Mouse (Mus musculus) 3T3-L1 (cell line): ENCODE data around the gene Mindy4.

ENCODE experiments used
- DNase-seq: peaks from one replicate; pipeline ENCODE4 v3.0.0-alpha.2; 2015; ENCODE audit warnings: low read depth, low spot score

Mindy4 gene

DNA sequence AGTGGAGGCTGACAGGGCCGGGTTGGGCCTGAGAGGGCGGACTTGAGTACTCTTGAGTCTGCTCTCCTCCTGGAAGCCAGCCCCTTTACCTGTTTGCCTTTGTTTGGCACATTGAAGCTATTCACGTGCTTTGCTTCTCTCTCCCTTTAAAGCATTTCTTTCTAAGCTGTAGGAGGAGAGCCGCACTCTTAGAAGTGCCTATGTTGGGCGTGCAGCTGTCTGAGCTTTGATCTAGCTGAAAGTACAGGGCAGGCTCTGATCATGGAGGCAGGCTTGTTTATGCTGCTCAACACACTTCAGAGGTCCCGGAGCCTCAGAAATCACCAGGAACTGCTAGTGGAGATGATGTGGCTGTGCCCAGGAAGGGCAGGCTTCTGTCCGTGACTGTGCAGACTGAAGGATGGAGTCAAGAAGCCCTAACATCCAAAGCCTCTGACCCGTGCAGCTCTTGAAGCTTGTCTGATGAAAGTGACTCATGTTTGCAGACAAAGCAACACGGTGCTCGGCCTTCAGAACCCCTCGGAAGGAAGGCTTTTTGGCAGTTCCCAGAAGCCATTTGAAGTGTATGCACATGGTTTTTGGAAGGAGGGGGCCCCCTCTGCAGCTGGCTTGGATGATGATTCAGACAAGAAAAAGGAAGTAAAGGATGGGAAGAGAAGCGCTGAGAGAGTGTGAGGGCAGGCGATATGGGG lies 53.5 kb downstream of the Mindy4 start:
- no peak for DNase-seq

DNA sequence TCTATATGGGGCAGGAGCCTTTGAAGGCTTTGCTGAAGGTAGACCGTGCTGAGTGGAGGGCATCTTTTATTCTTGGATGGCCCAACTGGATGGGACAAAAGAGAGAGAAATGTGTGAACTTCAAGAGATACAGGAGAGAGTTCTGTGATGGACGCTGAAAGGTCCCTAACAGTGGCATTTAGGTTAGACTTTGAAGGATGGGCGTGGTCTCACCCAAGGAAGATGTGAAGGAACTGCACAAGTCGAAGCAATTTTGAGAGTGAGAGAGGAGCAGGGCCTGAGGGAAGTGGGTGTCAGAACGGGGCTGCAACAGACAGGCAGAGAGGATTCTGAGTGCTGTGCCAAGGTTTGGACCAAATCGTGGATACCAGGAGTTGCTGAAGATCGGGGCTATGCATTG lies 54.1 kb downstream of the Mindy4 start:
- DNase-seq = no peak

DNA sequence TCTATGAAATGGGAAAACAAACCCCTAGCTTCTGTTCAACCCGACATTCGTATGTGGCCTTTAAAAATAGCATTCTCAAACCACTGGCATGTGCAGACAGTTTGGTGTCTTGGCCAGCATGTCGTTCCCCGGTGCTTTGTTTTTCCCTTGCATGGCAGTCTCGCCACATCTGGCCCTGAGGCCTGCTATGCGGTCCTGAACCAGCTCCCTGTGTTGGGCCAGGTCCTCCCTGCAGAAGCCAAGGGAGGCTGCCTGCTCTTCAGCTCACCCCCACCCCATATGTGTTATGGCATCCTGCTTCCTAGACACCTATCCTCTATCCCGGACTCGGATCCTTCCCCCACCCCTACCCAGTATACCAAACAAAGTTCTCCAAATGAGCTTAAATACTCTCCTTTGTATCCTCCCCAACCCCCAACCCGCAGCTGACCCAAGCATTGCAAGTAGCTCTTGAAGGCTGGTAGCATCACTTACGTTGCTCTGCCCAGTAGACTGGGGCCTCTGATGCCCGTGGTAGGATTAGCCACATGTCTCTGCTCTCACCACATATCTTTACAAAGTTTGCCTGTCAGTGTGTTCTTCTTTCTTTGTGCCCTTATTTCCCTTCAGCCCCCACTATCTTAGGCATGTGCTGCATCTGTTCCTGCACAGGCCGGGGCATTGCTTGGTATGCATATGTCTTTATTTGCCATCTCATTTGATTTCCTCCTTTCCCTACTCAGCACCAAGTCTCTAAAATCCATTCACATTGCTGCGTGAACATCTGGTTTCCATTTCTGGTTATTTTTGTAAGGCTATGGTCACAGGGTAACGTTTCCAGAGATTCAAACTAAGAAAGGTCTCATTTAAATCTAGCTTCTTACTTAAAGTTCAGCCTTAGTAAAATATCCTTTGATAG lies 55.5 kb downstream of the Mindy4 start:
- DNase-seq = peak; percentile 68

DNA sequence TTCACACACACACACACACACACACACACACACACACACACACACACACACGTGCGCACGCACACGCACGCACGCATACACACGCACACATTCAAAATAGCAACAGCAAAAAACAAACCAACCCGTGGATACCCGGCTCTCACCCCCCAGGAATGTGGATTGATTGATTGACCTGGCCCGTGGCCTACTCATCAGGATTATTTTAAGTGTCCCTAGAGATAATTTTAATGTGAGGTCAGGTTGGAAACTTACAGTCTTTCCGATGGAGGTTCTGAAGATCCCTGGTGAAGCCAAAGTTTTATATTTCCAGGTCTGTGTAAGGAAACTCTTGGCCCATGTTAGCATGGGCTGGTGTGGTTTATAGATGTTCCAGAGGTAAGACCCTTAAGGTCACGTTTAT lies 59.0 kb downstream of the Mindy4 start:
- DNase-seq = no peak

DNA sequence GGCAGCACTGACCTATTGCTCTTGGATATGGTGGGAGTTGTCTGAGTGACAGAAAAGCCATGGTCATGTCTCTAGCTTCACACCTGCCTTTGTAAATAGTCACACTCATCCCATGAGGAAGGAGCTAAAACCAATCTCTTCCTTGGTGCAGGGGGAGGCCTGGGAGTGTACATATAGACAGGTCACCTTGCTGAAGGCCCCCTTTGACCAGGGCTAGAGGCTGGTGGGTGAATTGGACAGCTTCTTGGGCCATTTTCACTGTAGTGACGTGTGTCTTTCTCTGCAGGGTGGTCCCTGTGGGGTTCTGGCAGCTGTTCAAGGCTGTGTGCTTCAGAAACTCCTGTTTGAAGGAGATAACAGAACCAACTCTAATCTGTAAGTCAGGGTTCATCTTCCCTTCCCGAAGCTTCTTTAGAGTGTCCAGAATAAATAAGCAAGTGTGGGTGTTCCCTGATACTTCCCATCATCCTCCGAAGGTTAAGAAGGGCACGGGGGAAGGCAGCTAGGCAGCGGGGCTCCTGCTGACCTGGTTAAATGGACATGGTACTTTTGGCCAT lies 60.4 kb downstream of the Mindy4 start:
- DNase-seq = no peak

DNA sequence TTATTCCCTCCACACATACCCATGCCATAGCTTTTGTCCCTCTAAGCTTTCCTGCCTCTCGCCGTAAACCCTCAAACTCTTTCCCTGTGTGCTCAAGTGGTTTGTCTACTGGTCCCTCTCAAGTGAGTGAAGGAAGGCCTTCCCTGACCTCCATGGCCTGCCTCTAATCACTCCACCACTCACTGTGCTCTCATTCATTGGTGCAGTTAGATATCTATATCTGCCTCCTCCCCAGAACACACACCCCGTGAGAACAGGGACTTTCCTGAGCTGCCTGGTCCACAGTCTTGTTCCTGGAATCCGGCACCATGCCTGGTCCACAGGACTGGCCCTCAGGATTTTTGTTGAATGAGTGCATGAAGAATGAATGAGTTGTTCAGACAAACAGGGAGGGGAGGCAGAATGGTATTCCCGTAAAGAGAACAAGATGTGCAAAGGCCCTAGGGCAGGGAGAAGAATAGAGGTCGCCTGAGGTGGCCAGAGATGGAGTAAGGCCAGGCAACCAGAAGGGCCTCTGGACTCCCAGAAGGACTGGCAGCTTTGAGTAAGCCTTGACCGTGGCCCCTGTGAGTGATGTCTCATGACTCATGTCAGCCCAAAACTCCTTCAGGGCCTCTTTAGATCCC lies 61.7 kb downstream of the Mindy4 start:
- peak; percentile 98 for DNase-seq

DNA sequence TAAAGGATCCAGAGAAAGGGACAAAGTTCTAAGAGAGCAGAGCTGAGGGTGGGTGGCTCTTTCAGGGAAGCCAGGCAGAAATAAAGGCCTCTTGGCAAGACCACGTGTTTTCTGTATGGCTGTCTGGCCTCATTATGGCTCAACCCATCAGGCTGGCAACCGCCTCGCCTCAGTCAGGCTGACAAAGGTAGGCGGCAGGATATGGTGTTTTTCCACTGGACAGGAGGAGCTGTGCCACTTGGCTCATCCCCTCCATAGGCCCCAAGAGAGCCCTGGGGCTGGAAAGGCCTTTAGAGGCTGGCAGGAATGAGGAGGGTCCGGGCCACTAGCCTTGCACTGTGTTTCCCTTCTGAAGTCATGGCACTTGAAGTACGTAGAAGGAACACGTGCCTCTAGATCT lies 69.8 kb downstream of the Mindy4 start:
- no peak for DNase-seq

DNA sequence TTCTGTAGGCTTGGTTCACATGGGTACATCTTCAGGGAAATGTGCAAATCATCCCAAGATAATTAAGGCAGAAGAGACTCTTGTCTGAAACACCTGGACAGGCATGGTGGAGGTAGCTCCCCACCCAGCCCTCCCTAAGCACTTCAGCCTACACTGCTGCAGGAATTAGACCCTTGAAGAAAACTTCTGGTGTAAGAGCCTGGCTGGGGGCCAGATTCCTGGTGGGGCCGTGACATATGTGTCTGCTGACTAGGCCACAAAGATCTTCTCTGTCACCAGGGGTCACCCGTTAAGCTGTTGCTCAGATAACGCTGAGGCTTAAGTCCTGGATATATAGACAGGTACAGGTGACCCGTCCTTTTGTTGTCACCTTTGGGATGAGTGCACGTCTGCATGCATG lies 70.3 kb downstream of the Mindy4 start:
- no peak for DNase-seq

DNA sequence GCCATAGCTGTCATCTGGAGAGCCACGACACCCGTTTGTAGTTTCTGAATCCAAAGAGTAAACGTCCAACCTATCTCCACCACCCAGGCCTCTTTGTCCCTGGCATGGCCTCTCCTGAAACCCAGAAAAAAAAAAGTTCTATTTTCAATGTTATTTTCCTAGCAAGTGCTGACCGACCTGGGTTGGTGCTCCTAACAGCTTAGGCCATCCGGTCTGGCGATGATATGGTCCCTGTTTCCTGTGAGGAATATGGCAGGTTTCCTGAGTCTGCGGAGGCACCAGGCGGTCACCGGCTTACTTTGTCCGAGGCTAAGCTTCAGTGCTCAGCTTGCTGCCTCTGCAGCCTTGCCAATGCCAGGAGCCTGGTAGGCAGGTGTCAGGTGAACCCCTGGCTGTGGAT lies 71.8 kb downstream of the Mindy4 start:
- DNase-seq = no peak

DNA sequence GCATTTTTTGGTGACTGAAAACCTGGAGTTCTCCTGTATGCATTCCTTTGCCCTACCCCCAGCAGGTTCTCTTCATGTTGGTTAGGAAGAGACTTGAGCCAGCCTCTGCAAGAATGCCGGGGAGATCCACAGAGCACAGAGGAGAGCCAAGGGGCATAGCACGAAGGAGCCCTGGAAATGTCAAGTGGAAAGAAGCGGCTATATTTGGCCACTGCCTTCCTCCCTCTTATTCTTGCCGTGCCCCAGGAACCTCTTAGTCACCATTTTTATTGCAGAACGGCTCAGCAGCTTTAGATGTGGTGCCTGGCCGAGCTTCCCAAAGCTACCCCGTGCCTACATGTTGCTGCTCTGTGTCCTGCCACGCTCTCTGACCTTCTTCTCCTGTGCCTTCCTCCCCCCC lies 72.6 kb downstream of the Mindy4 start:
- no peak for DNase-seq

DNA sequence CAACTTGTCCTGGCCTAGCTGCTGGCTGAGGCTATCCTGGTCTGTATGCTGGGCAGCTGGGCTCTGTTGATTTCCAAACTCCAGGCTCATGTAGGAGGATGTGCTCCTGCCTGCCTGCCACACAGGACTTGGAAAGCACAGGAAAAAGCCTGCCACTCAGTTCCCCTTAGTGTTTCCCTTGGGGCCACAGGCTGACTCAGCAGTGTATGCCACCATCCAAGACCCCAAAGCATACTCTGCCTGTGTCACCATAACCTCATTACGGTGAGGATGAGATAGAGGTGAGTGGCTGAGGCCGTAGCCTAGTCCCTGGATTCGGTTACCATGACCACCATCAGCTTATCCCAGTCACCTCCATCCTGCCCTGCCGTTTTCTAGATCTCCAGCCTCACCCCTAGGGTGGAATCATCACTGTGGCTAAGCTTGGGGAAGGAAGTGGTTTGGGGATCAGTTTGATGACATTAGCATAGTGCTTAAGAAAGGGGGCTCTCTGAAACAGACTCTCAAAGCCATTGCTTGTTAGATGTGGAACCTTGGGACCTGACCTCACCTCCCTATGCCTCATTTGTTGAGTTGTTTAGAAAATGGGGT lies 73.6 kb downstream of the Mindy4 start:
- peak; percentile 50 for DNase-seq

DNA sequence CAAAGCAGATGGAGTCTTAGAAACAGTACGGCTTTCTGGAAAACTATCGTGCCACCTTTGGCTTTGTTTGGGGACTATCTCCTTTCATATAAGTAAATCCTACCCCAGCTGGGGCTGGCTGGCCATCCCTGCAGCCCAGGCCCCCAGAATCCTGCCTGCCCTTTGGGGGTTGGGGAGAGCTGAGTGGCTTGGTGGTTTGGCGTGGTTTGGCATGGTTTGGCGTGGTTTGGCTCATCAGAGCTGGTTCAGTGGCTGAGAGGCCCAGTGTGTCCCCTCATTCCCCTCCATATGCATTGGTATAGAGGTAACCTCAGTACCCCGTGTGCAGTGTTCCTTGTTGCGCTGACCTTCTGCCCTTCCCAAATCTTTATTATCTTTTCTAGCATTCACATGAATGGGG lies 74.9 kb downstream of the Mindy4 start:
- DNase-seq = peak; percentile 67

DNA sequence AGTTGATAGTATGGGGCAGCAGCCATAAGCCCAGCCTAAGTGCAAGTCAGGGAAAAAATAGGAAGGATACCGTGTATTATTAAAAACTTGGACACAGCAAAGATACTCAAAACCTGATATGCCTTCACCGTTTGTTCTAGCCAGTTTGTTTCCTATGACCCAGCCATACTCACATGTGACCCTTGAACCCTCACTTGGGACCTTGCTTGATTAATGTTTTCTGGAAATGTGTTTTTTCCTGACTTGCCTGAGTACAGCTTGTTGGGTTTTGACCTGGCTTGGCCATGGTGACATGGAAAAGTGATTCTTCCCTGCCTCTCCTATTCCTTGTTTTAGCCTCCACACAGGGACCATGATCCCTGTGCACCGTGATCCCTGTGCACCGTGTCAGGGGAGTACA lies 75.3 kb downstream of the Mindy4 start:
- no peak for DNase-seq

DNA sequence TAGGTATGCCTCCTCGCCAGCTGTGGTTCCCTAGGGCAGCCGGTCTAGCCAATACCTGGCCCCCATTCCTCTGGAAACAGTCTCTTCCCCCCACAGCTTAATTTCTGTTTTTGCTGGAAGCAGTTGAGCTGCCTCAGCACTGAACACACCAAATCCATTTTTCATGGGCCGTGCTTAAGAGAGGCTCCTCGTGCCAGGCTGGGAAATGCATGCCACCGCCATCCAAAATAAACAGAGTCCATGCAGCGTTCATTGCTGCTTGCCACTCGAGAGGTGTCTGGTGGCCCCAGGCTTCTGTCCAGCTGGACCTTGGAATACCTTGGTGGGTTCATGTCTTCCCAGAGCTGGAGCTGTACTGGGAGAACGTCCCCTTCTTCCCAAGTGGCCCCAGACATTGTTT lies 77.8 kb downstream of the Mindy4 start:
- DNase-seq = no peak

DNA sequence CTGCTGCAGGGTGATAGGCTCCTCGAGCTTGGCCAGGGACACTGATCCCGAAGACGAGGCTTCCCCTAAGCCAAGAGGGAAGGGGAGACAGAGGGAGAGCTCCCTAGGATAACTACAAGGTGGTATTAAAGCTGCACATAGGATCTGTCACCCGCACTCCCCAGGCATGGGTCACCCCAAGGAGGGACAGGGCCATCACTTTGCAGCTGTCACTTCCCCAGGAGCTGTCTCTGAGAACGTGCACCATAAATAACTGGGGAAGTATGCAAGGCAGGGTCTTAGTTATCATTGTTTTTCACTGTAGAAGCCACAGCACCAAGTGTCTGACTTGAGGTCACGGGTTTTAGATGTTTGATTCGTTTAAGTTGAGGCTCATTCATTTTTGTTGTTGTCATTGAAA lies 78.5 kb downstream of the Mindy4 start:
- no peak for DNase-seq

DNA sequence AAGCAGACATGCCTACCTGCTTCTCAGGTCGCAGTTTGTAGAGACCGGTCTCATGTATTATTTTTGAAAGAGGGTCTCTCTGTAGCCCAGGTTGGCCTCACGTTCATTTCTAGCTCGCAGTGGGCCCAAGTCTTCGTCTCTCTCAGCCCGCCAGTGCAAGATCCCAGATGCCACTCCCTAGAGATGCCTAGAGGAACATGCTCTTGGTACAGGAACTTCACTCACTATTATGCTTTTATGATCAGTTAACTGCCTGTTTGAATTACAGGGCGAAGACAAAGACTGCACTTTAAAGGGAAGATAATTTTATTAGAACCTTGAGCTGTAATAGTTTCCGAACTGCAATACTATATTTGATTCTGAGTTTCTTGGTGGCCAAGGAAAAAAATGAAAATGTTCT lies 79.2 kb downstream of the Mindy4 start:
- no peak for DNase-seq

DNA sequence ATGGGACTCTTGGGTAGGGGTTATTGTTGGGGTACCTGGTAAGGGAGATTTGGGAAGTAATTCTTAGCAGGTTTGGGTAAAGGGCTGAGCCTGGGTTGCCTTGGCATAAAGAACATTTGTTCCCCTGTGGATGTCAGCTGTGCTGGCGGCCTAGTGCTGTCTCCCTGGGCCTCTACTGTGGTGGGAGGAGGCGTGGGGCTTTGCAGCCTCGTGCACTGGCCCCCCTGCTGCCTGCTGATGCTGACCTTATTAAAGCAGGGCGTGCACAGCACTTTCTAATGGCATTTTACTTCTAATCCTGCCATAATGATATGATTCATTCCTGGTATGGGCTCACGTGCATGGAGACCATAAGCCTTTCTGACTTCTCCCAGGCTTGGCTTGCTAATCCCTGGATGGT lies 82.0 kb downstream of the Mindy4 start:
- no peak for DNase-seq

DNA sequence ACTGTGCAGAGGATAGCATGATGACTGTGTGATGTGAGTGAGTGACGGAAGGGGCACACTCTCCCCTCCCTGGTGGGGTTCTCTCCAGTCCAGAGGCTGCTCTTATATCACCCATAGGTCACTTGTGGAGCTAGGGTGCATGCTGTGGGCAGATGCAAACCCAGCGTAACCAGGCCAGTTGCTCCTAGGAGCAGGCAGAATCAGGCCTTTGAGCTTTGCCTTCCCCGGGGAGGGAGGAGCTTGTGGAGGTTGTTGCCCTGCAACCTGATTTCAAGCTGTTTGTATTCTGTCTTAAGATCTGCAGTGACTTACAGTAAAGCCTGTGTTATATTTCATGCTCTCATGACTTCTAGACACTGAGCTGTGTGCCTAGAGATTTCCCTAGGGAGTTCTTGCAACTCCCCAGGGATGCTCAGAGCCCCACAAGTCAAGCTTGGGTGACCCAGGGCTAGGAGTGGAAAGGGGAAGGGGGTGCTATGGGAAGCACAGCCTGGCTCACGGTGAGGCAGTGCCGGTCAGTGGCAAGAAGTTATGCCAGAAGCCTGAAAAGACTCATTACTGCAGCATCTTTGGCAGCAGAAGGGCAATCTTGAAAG lies 84.9 kb downstream of the Mindy4 start:
- DNase-seq = no peak

DNA sequence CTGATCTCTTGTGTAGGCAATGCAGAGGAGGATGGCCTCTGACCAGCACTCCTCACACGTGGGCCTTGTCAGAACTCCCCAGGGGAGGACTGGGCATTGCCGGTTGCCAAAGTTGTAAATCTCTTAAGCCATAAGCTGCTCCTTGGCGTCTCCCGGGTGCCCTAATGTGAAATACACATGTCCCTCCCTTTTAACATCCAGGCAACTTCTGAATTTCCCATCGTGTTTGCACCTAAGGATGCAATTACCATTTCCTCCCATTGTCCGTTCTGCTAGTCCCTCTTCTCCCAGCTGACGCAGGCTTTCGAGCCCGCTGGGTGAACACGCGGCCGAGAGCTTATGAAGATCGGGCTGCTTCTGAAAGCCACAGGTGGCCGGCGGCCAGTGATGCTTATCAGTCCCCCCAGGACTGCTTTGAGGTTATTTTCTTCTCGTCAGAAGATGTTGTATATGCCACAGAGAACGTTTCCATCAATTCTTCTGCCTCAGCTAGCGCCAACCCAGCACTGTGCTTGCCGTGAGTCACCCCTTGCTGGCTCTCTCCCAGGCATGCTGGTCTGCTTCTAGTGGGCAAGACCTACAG lies 91.5 kb downstream of the Mindy4 start:
- DNase-seq = peak; percentile 65

DNA sequence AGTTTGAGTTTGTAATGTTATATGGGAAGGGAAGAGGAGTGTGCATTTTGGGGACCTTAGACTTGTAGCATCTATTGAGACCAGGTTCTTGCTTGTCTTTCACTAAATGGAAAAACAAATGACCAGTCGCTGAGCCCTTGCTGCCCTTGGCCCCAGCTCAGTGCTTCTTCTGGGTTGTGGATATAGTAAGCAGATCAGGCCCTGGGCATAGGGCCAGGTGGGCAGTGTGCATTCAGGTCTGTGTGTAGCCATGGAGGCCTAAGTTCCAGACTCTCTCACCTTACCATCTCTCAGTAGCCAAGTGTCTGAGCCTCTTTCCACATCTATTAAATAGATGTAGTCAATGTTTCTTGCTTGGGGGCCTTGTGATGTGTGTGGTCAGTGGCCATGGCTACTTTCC lies 92.1 kb downstream of the Mindy4 start:
- DNase-seq = no peak

DNA sequence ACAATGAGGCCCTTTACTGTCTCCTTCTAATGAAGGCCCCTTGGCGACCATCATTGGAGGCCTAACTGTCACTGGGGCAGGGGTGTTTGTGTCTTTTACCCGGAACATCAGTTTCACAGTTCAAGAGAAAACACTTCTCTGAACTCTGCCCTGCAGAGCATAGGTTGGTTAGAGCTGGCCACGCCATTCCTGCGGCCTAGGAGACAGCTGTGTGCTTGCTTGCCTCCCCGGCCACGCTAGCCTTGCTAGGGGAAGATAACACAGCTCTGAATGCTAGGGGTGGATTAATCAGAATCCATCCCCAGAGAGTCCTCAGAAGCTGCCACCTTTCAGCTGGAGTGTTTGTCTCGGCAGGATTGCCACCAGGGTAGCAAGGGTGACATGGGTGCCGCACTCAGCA lies 96.3 kb downstream of the Mindy4 start:
- DNase-seq = no peak
